Mouse (Mus musculus): ENCODE data around the gene Lpar5. TPM values are rescaled to one million over a fixed set of nuclear protein-coding genes. Genes with fewer than 3 reads are reported as not detected.
"Not testable (repeated sequence)": the region's sequence is repeated elsewhere in the genome, so short reads cannot be mapped to it uniquely, and the experiment has no call there.

Lpar5 gene
- polyA plus RNA-seq, 1 experiment from 2014 or later = 0.55 TPM

- Histone ChIP-seq H3K4me3 (no peak overlapping the region), H3K9me3 (no peaks in the 10 kb centered on the region), H3K9ac (0 out of 2 replicates have a peak overlapping the region, but pooled peaks have one; percentile 1), H3K4me2 (no peak overlapping the region), H3K27ac (no peak overlapping the region; the same call in 1 of the 2 replicates), H3K27me3 (no peaks in the 10 kb centered on the region), H3K4me1 (replicated peaks) (peaks cover 9% of the 10 kb centered on the region; the same call in 1 of the 2 replicates), H3K36me3 (peaks cover 5% of the 10 kb centered on the region)
- ATAC-seq (ENCODE audit: low FRiP score) = peak; percentile 19; the same call in 1 of the 2 replicates
- 36% methylated on average over 6 of the region's 6 CpGs for WGBS
Measured at GRCm38 (mm10) chr6:125061493-125061892, 6.2 kb upstream of the Lpar5 start.

GRCm38 (mm10) chr6:125062511-125062910 lies 5.2 kb upstream of the Lpar5 start:
- no peak overlapping the region for H3K27ac ChIP-seq
- no peak overlapping the region for H3K4me2 ChIP-seq
- no peak for ATAC-seq (ENCODE audit: low FRiP score)
- no peaks in the 10 kb centered on the region for H3K27me3 ChIP-seq
- H3K9me3 ChIP-seq = no peaks in the 10 kb centered on the region
- peaks cover 9% of the 10 kb centered on the region; the same call in 1 of the 2 replicates for H3K4me1 ChIP-seq (replicated peaks)
- H3K4me3 ChIP-seq = no peak overlapping the region
- 85% methylated on average over 5 of the region's 5 CpGs for WGBS
- no peak overlapping the region for H3K9ac ChIP-seq
- peaks cover 3% of the 10 kb centered on the region for H3K36me3 ChIP-seq

GRCm38 (mm10) chr6:125063906-125064305 lies 3.8 kb upstream of the Lpar5 start:
- WGBS = 90% methylated on average over 6 of the region's 6 CpGs
- ATAC-seq (ENCODE audit: low FRiP score) = no peak

GRCm38 (mm10) chr6:125065223-125065622 lies 2.5 kb upstream of the Lpar5 start:
- H3K9me3 ChIP-seq; H3K27me3 ChIP-seq; H3K36me3 ChIP-seq; H3K27ac ChIP-seq; H3K9ac ChIP-seq; ATAC-seq (ENCODE audit: low FRiP score); H3K4me3 ChIP-seq; H3K4me2 ChIP-seq; H3K4me1 ChIP-seq (replicated peaks): not testable (repeated sequence)
- WGBS = 71% methylated on average over 1 of the region's 1 CpGs

More at GRCm38 (mm10) chr6:125063906-125064305, 3.8 kb upstream of the Lpar5 start:
- no peak overlapping the region for H3K4me3 ChIP-seq
- H3K27ac ChIP-seq = no peak overlapping the region
- H3K9me3 ChIP-seq = no peaks in the 10 kb centered on the region
- H3K27me3 ChIP-seq = no peaks in the 10 kb centered on the region
- H3K9ac ChIP-seq = no peak overlapping the region
- H3K4me1 ChIP-seq (replicated peaks) = peaks cover 9% of the 10 kb centered on the region; the same call in 1 of the 2 replicates
- no peak overlapping the region for H3K4me2 ChIP-seq
- H3K36me3 ChIP-seq = no peaks in the 10 kb centered on the region

GRCm38 (mm10) chr6:125071170-125071895 lies 3.6 kb downstream of the Lpar5 start:
- Histone ChIP-seq H3K9ac (no peak overlapping the region), H3K4me2 (no peak overlapping the region), H3K27me3 (no peaks in the 10 kb centered on the region), H3K4me3 (no peak overlapping the region), H3K27ac (peak overlapping the region; percentile 83), H3K36me3 (no peaks in the 10 kb centered on the region), H3K4me1 (replicated peaks) (peaks cover 17% of the 10 kb centered on the region; the same call in 1 of the 2 replicates), H3K9me3 (no peaks in the 10 kb centered on the region)
- 80% methylated on average over 18 of the region's 18 CpGs for WGBS
- ATAC-seq (ENCODE audit: low FRiP score) = peak; percentile 86

GRCm38 (mm10) chr6:125071896-125072279 lies 4.2 kb downstream of the Lpar5 start:
- no peaks in the 10 kb centered on the region for H3K9me3 ChIP-seq
- peaks cover 17% of the 10 kb centered on the region; the same call in 1 of the 2 replicates for H3K4me1 ChIP-seq (replicated peaks)
- no peak overlapping the region for H3K4me3 ChIP-seq
- H3K36me3 ChIP-seq = no peaks in the 10 kb centered on the region
- no peaks in the 10 kb centered on the region for H3K27me3 ChIP-seq
- no peak overlapping the region for H3K9ac ChIP-seq
- peak; percentile 80 for ATAC-seq (ENCODE audit: low FRiP score)
- H3K27ac ChIP-seq = peak overlapping the region; percentile 83
- no peak overlapping the region for H3K4me2 ChIP-seq
- WGBS = 12% methylated on average over 2 of the region's 2 CpGs

- Histone ChIP-seq H3K27ac (no peak overlapping the region), H3K4me3 (no peak overlapping the region), H3K4me2 (no peak overlapping the region), H3K36me3 (no peaks in the 10 kb centered on the region), H3K27me3 (no peaks in the 10 kb centered on the region), H3K9ac (no peak overlapping the region), H3K4me1 (replicated peaks) (peaks cover 17% of the 10 kb centered on the region; the same call in 1 of the 2 replicates), H3K9me3 (no peaks in the 10 kb centered on the region)
- WGBS = 65% methylated on average over 8 of the region's 8 CpGs
- ATAC-seq (ENCODE audit: low FRiP score) = no peak
Measured at GRCm38 (mm10) chr6:125073825-125074224, 6.1 kb downstream of the Lpar5 start.

- WGBS = 21% methylated on average over 25 of the region's 25 CpGs
- Histone ChIP-seq H3K4me1 (replicated peaks) (peaks cover 18% of the 10 kb centered on the region), H3K27ac (peak overlapping the region; percentile 94), H3K9ac (peak overlapping the region; percentile 77), H3K4me3 (peak overlapping the region; percentile 43), H3K9me3 (no peaks in the 10 kb centered on the region), H3K36me3 (no peaks in the 10 kb centered on the region), H3K27me3 (0 out of 2 replicates have a peak, but pooled peaks cover 6% of the 10 kb centered on the region), H3K4me2 (peak overlapping the region; percentile 71)
- ATAC-seq (ENCODE audit: low FRiP score) = peak; percentile 73
Measured at GRCm38 (mm10) chr6:125081394-125081793, 13.7 kb downstream of the Lpar5 start.

- Histone ChIP-seq H3K4me2 (peak overlapping the region; percentile 71), H3K36me3 (no peaks in the 10 kb centered on the region), H3K27ac (peak overlapping the region; percentile 94), H3K4me1 (replicated peaks) (peaks cover 18% of the 10 kb centered on the region), H3K9ac (peak overlapping the region; percentile 77), H3K4me3 (peak overlapping the region; percentile 43), H3K27me3 (0 out of 2 replicates have a peak, but pooled peaks cover 6% of the 10 kb centered on the region), H3K9me3 (no peaks in the 10 kb centered on the region)
- WGBS = 24% methylated on average over 45 of the region's 45 CpGs
- peak; percentile 92 for ATAC-seq (ENCODE audit: low FRiP score)
Measured at GRCm38 (mm10) chr6:125081797-125082560, 14.3 kb downstream of the Lpar5 start.

GRCm38 (mm10) chr6:125082801-125083386 lies 15.2 kb downstream of the Lpar5 start:
- 89% methylated on average over 7 of the region's 7 CpGs for WGBS
- Histone ChIP-seq H3K9me3 (no peaks in the 10 kb centered on the region), H3K4me1 (replicated peaks) (peaks cover 18% of the 10 kb centered on the region), H3K4me2 (no peak overlapping the region), H3K4me3 (no peak overlapping the region), H3K36me3 (no peaks in the 10 kb centered on the region), H3K9ac (no peak overlapping the region), H3K27me3 (0 out of 2 replicates have a peak, but pooled peaks cover 6% of the 10 kb centered on the region), H3K27ac (no peak overlapping the region)
- no peak for ATAC-seq (ENCODE audit: low FRiP score)

GRCm38 (mm10) chr6:125084424-125084823 lies 16.7 kb downstream of the Lpar5 start:
- Histone ChIP-seq H3K27me3 (0 out of 2 replicates have a peak, but pooled peaks cover 3% of the 10 kb centered on the region), H3K27ac (0 out of 2 replicates have a peak overlapping the region, but pooled peaks have one; percentile 4), H3K4me3 (no peak overlapping the region), H3K9me3 (no peaks in the 10 kb centered on the region), H3K9ac (no peak overlapping the region), H3K4me2 (no peak overlapping the region), H3K4me1 (replicated peaks) (peaks cover 30% of the 10 kb centered on the region), H3K36me3 (no peaks in the 10 kb centered on the region)
- no peak for ATAC-seq (ENCODE audit: low FRiP score)
- 5% methylated on average over 4 of the region's 4 CpGs for WGBS

- Histone ChIP-seq H3K4me2 (no peak overlapping the region), H3K4me3 (no peak overlapping the region), H3K9me3 (no peaks in the 10 kb centered on the region), H3K9ac (no peak overlapping the region), H3K27me3 (no peaks in the 10 kb centered on the region), H3K27ac (peak overlapping the region; percentile 97), H3K4me1 (replicated peaks) (peaks cover 33% of the 10 kb centered on the region), H3K36me3 (no peaks in the 10 kb centered on the region)
- 74% methylated on average over 3 of the region's 3 CpGs for WGBS
- ATAC-seq (ENCODE audit: low FRiP score) = no peak
Measured at GRCm38 (mm10) chr6:125087937-125088336, 20.2 kb downstream of the Lpar5 start.
